Mouse (Mus musculus) right cerebral cortex, adult 18-20 months (tissue): ENCODE measurements at regions not wholly inside any gene's neighbourhood (a gene's known extent, or its start where the extent isn't known, plus 50 kb on each side); places are given as distances from the start of the nearest gene placed in this dataset.

Source experiments
- DNase-seq: peaks from one replicate; pipeline ENCODE4 v3.0.0; 2022; ENCODE audit warnings: mixed read lengths

- DNase-seq: no peak
Observed at GRCm38 (mm10) chr12:35607652-35608051, 72.8 kb upstream of the Ahr start.

GRCm38 (mm10) chr12:35603742-35604141 is 68.9 kb upstream of the Ahr start:
- DNase-seq: no peak

- DNase-seq: no peak
Observed at GRCm38 (mm10) chr12:35602589-35602988, 67.8 kb upstream of the Ahr start.

GRCm38 (mm10) chr12:35598298-35598697 is 63.5 kb upstream of the Ahr start:
- DNase-seq: no peak

GRCm38 (mm10) chr12:35592866-35593265 is 58.0 kb upstream of the Ahr start:
- DNase-seq: no peak
